Mouse (Mus musculus): Measurements from ENCODE around the gene Slc13a5. TPM values are rescaled to one million over a fixed set of nuclear protein-coding genes. Genes with fewer than 3 reads are reported as not detected.

Gene Slc13a5
- total RNA-seq (2021), result not detected
- long read RNA-seq, experiment 1, result 0 reads
- long read RNA-seq, experiment 2, result 0 reads

GRCm38 (mm10) chr11:72266960-72267560, at the start of gene Slc13a5:
TSS of gene Slc13a5 (minus strand) at chr11:72267222.
- no peak for DNase-seq (ENCODE audit: low spot score)

DNA sequence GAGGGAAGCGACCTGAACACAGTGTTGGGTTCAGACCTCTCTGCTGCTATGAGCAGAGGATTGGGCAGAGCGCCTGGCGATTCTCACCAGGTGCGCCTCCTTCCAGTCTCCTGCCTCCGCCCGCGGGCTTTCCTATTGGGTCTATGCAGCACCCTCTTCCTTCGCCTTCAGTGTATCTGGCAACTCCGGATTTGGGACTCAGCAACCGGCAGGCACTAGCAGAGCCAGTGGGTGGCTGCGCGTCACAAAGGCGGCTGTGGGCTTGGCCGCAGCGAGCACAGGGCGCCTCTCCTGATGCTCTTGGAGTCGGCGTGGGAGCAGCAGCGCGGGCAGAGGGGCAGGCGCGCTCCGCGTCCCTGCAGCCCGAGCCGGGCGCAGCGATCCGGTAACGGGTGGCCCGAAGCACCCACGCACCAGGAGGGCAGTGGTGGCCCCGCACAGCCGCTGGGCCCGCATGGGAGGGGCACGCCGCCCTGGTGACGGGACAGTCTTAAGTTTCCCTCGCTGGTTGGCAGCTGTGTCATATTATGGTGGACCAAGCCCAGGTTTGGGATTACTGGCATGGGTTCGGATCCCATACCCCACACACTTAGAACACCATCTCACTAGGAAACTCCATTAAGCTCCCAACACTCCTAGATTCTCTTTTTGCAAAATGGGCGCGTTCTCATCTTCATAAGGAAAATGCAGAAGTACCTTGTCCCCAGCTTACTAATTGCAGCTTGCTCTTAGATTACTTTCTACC, 47.3 kb upstream of the Slc13a5 start, which contains the start of gene Fbxo39:
TSS of gene Fbxo39 (plus strand) at position 294 of the 745 bp plus-strand sequence.
- DNase-seq (ENCODE audit: low spot score), result no peak

DNA sequence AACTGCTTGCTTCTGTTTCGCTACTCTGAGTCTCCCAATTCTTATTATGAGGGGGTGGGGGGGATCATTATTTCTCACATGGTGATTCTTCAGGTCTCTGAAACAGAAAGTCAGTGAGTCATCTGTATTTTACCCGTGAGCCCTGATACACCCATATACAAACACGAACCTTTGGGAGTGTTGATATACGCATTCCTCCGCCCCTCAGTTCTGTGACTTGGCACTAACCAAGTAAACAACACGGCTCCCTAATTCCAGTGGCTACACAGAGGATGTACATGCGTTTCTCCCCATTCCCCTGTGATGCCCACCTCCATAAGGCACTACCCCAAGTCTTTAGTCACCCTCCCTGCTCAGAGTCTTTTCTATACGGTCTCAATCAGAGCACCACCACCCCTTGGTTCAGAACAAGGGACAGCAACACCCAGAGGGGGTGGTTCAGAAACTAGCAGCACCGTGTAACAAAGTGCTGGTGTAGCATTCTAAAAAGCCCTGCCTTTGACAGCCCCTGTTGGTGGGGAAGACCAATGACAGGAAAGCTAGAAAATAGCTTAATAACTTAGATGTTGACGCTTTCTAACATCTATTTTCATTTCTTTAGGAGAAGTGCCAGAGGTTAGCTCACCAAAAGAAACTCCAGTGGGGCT, 44.5 kb upstream of the Slc13a5 start:
- DNase-seq (ENCODE audit: low spot score), result no peak

DNA sequence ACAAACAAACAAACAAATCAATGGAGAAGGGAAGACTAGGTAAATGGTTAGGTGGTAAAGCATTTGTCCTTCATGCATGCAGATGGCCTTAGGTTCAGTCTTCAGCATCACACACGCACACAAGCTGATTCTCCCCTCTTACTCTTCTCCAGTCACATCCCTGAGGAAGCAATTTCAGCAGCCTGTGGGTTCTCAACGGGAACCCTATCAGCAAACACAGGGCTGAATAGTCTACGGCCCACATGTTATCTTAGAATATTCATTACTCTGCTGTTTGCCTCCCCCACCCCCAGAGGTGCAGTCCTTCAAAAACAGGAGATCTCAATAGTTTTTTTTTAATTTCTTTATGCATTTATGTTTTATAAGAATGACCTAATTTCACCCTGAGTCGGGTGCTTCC, 43.5 kb upstream of the Slc13a5 start:
- no peak for DNase-seq (ENCODE audit: low spot score)

GRCm38 (mm10) chr11:72308982-72309381, 42.0 kb upstream of the Slc13a5 start:
- DNase-seq (ENCODE audit: low spot score), result no peak

- no peak for DNase-seq (ENCODE audit: low spot score)
Measured at GRCm38 (mm10) chr11:72307461-72307860, 40.4 kb upstream of the Slc13a5 start.

- DNase-seq (ENCODE audit: low spot score), result peak; percentile 36
Measured at GRCm38 (mm10) chr11:72302230-72302629, 35.2 kb upstream of the Slc13a5 start.

GRCm38 (mm10) chr11:72301334-72301733, 34.3 kb upstream of the Slc13a5 start, which contains the start of gene Xaf1:
TSS of gene Xaf1 (plus strand) at chr11:72301629.
- peak; percentile 75 for DNase-seq (ENCODE audit: low spot score)

- no peak for DNase-seq (ENCODE audit: low spot score)
Measured at GRCm38 (mm10) chr11:72293116-72293515, 26.1 kb upstream of the Slc13a5 start.

DNA sequence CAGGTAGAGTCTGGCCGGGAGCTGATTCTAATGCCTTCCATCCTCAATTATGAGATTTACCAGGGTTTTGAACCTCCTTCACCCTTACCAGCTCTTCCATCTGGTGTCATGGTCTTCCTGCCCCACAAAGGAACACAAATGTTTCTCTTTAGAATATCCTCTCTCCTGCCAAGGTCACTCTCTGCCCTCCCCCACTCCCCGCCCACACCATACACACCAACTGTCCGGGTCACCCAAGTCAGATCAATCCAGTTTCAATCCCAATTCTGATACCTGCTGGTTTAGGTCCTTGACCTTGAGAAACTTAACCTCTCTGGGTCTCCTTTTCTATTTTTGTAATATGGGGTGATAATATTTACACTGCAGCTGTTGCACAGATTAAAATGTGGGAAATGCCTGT, 20.5 kb upstream of the Slc13a5 start:
- no peak for DNase-seq (ENCODE audit: low spot score)

GRCm38 (mm10) chr11:72287126-72287525, 20.1 kb upstream of the Slc13a5 start:
- no peak for DNase-seq (ENCODE audit: low spot score)

DNA sequence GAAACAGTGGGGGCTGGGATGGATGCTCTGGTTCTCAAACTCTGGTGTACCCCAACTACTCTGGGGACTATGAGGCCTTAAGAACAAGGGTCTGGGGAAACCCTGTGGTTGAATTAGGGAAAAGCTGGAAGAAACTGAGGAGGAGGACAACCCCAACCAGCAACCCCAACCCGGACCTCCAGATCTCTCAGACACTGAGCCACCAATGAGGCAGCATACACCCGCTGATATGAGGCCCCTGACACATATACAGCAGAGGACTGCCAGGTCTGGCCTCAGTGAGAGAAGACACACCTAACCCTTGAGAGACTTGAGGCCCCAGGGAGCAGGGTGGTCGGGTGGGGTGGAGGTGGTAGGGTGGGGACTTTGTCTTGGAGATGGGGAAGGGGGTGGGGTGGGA, 19.6 kb upstream of the Slc13a5 start:
- DNase-seq (ENCODE audit: low spot score), result no peak

GRCm38 (mm10) chr11:72285971-72286480, 19.0 kb upstream of the Slc13a5 start:
- no peak for DNase-seq (ENCODE audit: low spot score)

DNA sequence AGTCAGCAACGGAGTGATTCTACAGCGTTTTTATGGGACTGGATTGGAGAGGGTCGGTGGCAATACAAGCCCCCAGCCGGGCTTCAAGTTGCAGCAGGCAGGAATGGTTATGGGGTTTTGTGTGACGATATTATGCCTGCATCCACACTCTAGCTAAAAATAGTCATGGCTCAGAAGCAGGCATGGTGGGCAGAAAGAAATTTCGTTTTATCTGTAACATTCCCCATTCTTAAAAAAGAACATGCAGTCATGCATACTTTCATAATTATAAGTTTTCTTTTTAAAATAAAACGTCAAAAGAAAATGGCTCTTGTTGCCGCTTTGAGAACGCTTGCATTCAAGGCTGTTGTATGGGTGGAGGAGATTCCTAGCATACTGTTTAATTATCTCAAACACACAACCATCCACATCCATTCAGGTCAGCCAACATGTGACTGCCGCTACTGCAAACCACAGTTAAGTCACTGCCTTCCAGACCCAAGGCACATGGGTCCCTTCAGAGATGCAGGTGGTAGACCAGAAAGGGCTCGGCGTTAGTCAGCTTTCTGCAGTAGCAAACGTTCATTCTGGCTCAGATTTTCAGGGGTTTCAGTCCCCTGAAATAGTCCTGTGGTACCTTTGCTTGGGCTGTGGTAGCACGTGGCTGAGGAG, 17.6 kb upstream of the Slc13a5 start:
- no peak for DNase-seq (ENCODE audit: low spot score)

GRCm38 (mm10) chr11:72283486-72284224, 16.6 kb upstream of the Slc13a5 start:
- DNase-seq (ENCODE audit: low spot score), result no peak

- DNase-seq (ENCODE audit: low spot score), result no peak
Measured at GRCm38 (mm10) chr11:72281852-72282400, 14.9 kb upstream of the Slc13a5 start.

GRCm38 (mm10) chr11:72281143-72281851, 14.3 kb upstream of the Slc13a5 start:
- DNase-seq (ENCODE audit: low spot score), result no peak

GRCm38 (mm10) chr11:72273341-72273740, 6.3 kb upstream of the Slc13a5 start:
- DNase-seq (ENCODE audit: low spot score), result no peak

- DNase-seq (ENCODE audit: low spot score), result no peak
Measured at GRCm38 (mm10) chr11:72271761-72272160, 4.7 kb upstream of the Slc13a5 start.

Data from gastrocnemius, adult 18-20 months (tissue).